Mouse (Mus musculus) embryonic facial prominence, embryonic 15.5 days (tissue): Measurements from ENCODE around the gene Lpin3. TPM values are rescaled to one million over a fixed set of nuclear protein-coding genes. Genes with fewer than 3 reads are reported as not detected.

ENCODE experiments used
- ATAC-seq: fragments of 200-750 bp; cut with Nextera tagmentation; 2 replicates; pipeline ENCODE4 v1.8.0; 2017; ENCODE audit warnings: low read depth, moderate TSS enrichment; ENCODE audit not compliant: insufficient number of reproducible peaks, low FRiP score, low TSS enrichment
- H3K27ac ChIP-seq: fragments of 300-500 bp; sonication (generic); replicated peaks from 2 replicates; pipeline ENCODE4 v1.5.1; 2015; ENCODE audit warnings: mild to moderate bottlenecking, inconsistent platforms
- H3K27me3 ChIP-seq: fragments of 300-500 bp; sonication (generic); 2 replicates; pipeline ENCODE4 v1.6.1; 2015; ENCODE audit warnings: inconsistent platforms
- H3K36me3 ChIP-seq: fragments of 300-500 bp; sonication (generic); 2 replicates; pipeline ENCODE4 v1.6.1; 2015; ENCODE audit warnings: mild to moderate bottlenecking, inconsistent platforms
- H3K4me1 ChIP-seq: fragments of 300-500 bp; sonication (generic); 2 replicates; pipeline ENCODE4 v1.6.1; 2015; ENCODE audit warnings: inconsistent platforms
- H3K4me2 ChIP-seq: fragments of 300-500 bp; sonication (generic); replicated peaks from 2 replicates; pipeline ENCODE4 v1.6.1; 2015; ENCODE audit warnings: mild to moderate bottlenecking, inconsistent platforms
- H3K4me3 ChIP-seq: fragments of 300-500 bp; sonication (generic); replicated peaks from 2 replicates; pipeline ENCODE4 v1.5.1; 2015; ENCODE audit warnings: mild to moderate bottlenecking, inconsistent platforms
- H3K9ac ChIP-seq: fragments of 300-500 bp; sonication (generic); 2 replicates; pipeline ENCODE4 v1.6.1; 2015; ENCODE audit warnings: inconsistent platforms
- H3K9me3 ChIP-seq: fragments of 300-500 bp; sonication (generic); replicated peaks from 2 replicates; pipeline ENCODE4 v1.6.1; 2016; ENCODE audit warnings: inconsistent platforms
- WGBS: fragments of 180-500 bp; shearing (Covaris S2); methylation state at CpG from one replicate; pipeline ENCODE4 v1.1.7; 2015; 5-methylcytosine and 5-hydroxymethylcytosine counted together
- polyA plus RNA-seq: library from polyadenylated mRNA; unstranded; fragments of >200 nt; fragmentation: Nextera tagmentation; extraction: Ambion mirVana; gene quantifications from 2 replicates; pipeline ENCODE4 v1.2.1, GENCODE M21; 2015

Gene Lpin3
- polyA plus RNA-seq = 4.7 and 5.1 TPM in 2 replicates

- Histone ChIP-seq H3K27ac (no peak within 1 kb of the TSS), H3K27me3 (no peaks in the 10 kb centered on the region), H3K9ac (no peak within 1 kb of the TSS), H3K4me3 (no peak within 1 kb of the TSS), H3K36me3 (no peaks in the 10 kb centered on the region), H3K4me1 (no peaks in the 10 kb centered on the region), H3K9me3 (no peaks in the 10 kb centered on the region), H3K4me2 (no peak within 1 kb of the TSS)
- 62% methylated on average over 13 of the region's 13 CpGs for WGBS
- no peak for ATAC-seq
Measured at GRCm38 (mm10) chr2:160880453-160881195, at the start of gene Lpin3. TSS of gene Lpin3 (plus strand) at chr2:160880670.

- Histone ChIP-seq H3K27ac (no peak overlapping the region), H3K4me1 (no peaks in the 10 kb centered on the region), H3K36me3 (no peaks in the 10 kb centered on the region), H3K9ac (no peak overlapping the region), H3K4me2 (no peak overlapping the region), H3K9me3 (no peaks in the 10 kb centered on the region), H3K4me3 (no peak overlapping the region), H3K27me3 (no peaks in the 10 kb centered on the region)
- ATAC-seq = no peak
Measured at GRCm38 (mm10) chr2:160840838-160841237, 39.6 kb upstream of the Lpin3 start.

- Histone ChIP-seq H3K4me3 (no peak overlapping the region), H3K27ac (no peak overlapping the region), H3K9me3 (no peaks in the 10 kb centered on the region), H3K36me3 (no peaks in the 10 kb centered on the region), H3K4me1 (no peaks in the 10 kb centered on the region), H3K9ac (no peak overlapping the region), H3K27me3 (no peaks in the 10 kb centered on the region), H3K4me2 (no peak overlapping the region)
- no peak for ATAC-seq
- WGBS = 78% methylated on average over 1 of the region's 1 CpGs
Measured at GRCm38 (mm10) chr2:160847664-160848063, 32.8 kb upstream of the Lpin3 start.

GRCm38 (mm10) chr2:160848186-160848585, 32.3 kb upstream of the Lpin3 start:
- Histone ChIP-seq H3K36me3 (no peaks in the 10 kb centered on the region), H3K27ac (no peak overlapping the region), H3K4me2 (no peak overlapping the region), H3K4me1 (no peaks in the 10 kb centered on the region), H3K9ac (no peak overlapping the region), H3K4me3 (no peak overlapping the region), H3K9me3 (no peaks in the 10 kb centered on the region), H3K27me3 (no peaks in the 10 kb centered on the region)
- 80% methylated on average over 2 of the region's 2 CpGs for WGBS
- ATAC-seq = no peak

- H3K27ac ChIP-seq = no peak overlapping the region
- no peak for ATAC-seq
- no peak overlapping the region for H3K4me2 ChIP-seq
- no peak overlapping the region for H3K4me3 ChIP-seq
- WGBS = 74% methylated on average over 3 of the region's 3 CpGs
- no peaks in the 10 kb centered on the region for H3K9me3 ChIP-seq
- no peaks in the 10 kb centered on the region for H3K36me3 ChIP-seq
- no peaks in the 10 kb centered on the region for H3K4me1 ChIP-seq
- H3K27me3 ChIP-seq = no peaks in the 10 kb centered on the region
- H3K9ac ChIP-seq = no peak overlapping the region
Measured at GRCm38 (mm10) chr2:160849617-160850240, 30.7 kb upstream of the Lpin3 start.

- Histone ChIP-seq H3K9ac (no peak overlapping the region), H3K4me1 (no peaks in the 10 kb centered on the region), H3K27me3 (no peaks in the 10 kb centered on the region), H3K4me2 (no peak overlapping the region), H3K27ac (no peak overlapping the region), H3K36me3 (no peaks in the 10 kb centered on the region), H3K4me3 (no peak overlapping the region), H3K9me3 (no peaks in the 10 kb centered on the region)
- ATAC-seq = no peak
- 74% methylated on average over 3 of the region's 3 CpGs for WGBS
Measured at GRCm38 (mm10) chr2:160850360-160850759, 30.1 kb upstream of the Lpin3 start.

- Histone ChIP-seq H3K4me2 (no peak overlapping the region), H3K27me3 (no peaks in the 10 kb centered on the region), H3K36me3 (no peaks in the 10 kb centered on the region), H3K9me3 (no peaks in the 10 kb centered on the region), H3K4me1 (peaks cover 3% of the 10 kb centered on the region; the same call in 1 of the 2 replicates), H3K9ac (no peak overlapping the region), H3K27ac (no peak overlapping the region), H3K4me3 (no peak overlapping the region)
- no peak for ATAC-seq
Measured at GRCm38 (mm10) chr2:160854687-160855086, 25.8 kb upstream of the Lpin3 start.

GRCm38 (mm10) chr2:160856359-160857102, 23.9 kb upstream of the Lpin3 start:
- Histone ChIP-seq H3K9me3 (no peaks in the 10 kb centered on the region), H3K4me2 (no peak overlapping the region), H3K9ac (no peak overlapping the region), H3K4me1 (peaks cover 3% of the 10 kb centered on the region; the same call in 1 of the 2 replicates), H3K36me3 (no peaks in the 10 kb centered on the region), H3K4me3 (no peak overlapping the region), H3K27ac (no peak overlapping the region), H3K27me3 (no peaks in the 10 kb centered on the region)
- 82% methylated on average over 5 of the region's 5 CpGs for WGBS
- no peak for ATAC-seq

GRCm38 (mm10) chr2:160860363-160860762, 20.1 kb upstream of the Lpin3 start:
- no peak for ATAC-seq
- Histone ChIP-seq H3K4me2 (no peak overlapping the region), H3K27ac (no peak overlapping the region), H3K36me3 (no peaks in the 10 kb centered on the region), H3K4me1 (peaks cover 3% of the 10 kb centered on the region; the same call in 1 of the 2 replicates), H3K4me3 (no peak overlapping the region), H3K27me3 (no peaks in the 10 kb centered on the region), H3K9ac (no peak overlapping the region), H3K9me3 (no peaks in the 10 kb centered on the region)
- 63% methylated on average over 1 of the region's 1 CpGs for whole genome bisulfite sequencing

- no peak for ATAC-seq
- Histone ChIP-seq H3K27ac (no peak overlapping the region), H3K4me1 (no peaks in the 10 kb centered on the region), H3K9ac (no peak overlapping the region), H3K36me3 (no peaks in the 10 kb centered on the region), H3K4me3 (no peak overlapping the region), H3K4me2 (no peak overlapping the region), H3K27me3 (no peaks in the 10 kb centered on the region), H3K9me3 (no peaks in the 10 kb centered on the region)
- 84% methylated on average over 1 of the region's 1 CpGs for WGBS
Measured at GRCm38 (mm10) chr2:160864112-160864511, 16.4 kb upstream of the Lpin3 start.

GRCm38 (mm10) chr2:160865266-160865665, 15.2 kb upstream of the Lpin3 start:
- Histone ChIP-seq H3K4me3 (no peak overlapping the region), H3K27me3 (no peaks in the 10 kb centered on the region), H3K9me3 (no peaks in the 10 kb centered on the region), H3K9ac (no peak overlapping the region), H3K36me3 (no peaks in the 10 kb centered on the region), H3K4me1 (no peaks in the 10 kb centered on the region), H3K4me2 (no peak overlapping the region), H3K27ac (no peak overlapping the region)
- 79% methylated on average over 2 of the region's 2 CpGs for WGBS
- ATAC-seq = no peak
